Mouse (Mus musculus) monocyte, adult 59 days (primary cell): ENCODE measurements around the gene Zfyve27. TPM values are rescaled to one million over a fixed set of nuclear protein-coding genes. Genes with fewer than 3 reads are reported as not detected.

ENCODE experiments used
- total RNA-seq, 2 experiments: library from RNA; stranded (reverse); gene quantifications; one replicate each; pipeline ENCODE4 v1.2.4; 2023

Gene Zfyve27
- total RNA-seq: 10 to 100 TPM; 45.9 to 49.9 TPM

DNA sequence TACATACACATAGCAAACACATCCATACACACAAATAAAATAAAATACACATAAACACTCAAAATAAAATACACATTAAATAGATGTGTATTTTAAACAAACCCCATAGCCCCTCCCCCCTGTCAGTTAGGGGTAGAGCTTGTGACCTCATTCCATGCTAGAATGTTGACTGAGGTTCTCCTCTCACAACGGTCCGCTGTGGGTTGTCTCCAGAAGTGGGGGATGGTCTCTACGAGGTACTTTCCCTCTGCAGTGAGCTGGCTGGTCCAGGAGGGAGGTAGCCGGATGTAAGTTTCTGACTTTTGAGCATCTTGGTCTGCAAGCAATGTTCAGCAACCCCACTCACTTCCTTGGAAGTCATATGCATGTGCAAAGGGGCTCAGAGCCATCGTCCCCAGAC lies at the start of gene Zfyve27:
Gene Zfyve27, plus strand, starts transcription at position 188 of the 400 bp plus-strand sequence.

DNA sequence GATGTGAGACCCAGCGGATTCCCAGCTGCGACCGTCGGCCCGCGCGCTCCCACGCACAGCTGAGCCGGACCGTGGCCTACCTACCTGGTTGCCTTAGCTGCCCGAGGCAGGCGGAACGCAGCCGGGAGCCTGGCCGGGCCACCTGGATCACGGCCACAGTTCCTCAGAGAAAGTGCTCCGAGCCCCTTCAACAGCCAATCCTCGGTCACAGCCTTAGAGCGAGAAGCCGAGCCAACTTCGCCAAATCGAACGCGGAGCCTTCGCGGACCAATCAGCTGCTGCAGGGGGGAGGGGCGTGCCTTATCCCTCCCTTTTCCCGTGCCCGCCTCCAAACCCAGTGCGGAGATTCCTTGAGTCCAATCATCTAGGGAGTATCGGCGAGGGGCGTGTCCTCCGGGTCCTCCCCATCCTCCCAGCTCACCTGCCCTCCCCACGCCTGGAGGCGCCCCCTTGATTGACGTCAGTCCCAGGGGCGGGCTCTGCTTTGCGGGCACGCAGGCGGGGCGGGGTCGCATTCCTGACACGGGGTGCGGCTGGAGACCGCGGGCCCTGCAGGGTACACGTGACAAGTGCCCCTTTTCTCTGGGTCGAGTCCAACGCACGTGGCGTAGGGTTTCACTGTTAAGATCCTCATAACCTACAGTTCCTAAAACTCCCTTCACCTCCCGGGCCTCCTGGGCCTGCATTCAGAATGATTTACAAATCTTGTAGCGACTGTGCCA lies 34.8 kb upstream of the Zfyve27 start, which contains the start of gene Avpi1:
Gene Avpi1, minus strand, starts transcription at position 273 of the 722 bp plus-strand sequence.

DNA sequence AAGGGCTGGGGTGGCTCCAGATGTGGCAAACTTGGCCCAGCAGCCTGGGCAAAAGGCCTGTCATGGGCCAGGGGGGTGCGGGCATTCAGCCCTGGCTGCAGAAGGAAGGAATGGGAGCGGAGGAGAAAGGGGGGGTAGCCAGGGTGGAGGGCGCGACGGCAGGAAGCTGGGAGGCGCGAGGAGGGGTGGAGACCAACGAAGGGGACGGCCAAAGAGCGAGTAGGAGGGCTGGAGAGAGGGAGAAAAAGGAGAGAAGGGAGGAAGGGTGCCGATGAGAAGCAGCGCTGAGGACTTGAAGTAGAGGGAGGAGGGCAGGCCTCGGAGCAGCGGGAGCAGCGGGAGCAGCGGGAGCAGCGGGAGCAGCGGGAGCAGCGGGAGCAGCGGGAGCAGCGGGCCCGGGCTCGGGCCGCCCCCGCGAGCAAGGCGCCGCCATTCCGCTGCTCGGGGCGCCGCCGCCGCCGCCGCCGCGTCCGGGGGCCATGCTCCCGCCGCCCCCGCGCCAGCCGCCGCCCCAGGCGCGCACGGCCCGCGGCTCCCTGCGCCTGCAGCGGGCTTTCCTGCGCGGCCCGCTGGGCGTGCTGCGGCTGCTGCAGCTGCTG lies 16.5 kb upstream of the Zfyve27 start, which contains the start of gene Marveld1:
Gene Marveld1, plus strand, starts transcription at position 231 of the 599 bp plus-strand sequence.

DNA sequence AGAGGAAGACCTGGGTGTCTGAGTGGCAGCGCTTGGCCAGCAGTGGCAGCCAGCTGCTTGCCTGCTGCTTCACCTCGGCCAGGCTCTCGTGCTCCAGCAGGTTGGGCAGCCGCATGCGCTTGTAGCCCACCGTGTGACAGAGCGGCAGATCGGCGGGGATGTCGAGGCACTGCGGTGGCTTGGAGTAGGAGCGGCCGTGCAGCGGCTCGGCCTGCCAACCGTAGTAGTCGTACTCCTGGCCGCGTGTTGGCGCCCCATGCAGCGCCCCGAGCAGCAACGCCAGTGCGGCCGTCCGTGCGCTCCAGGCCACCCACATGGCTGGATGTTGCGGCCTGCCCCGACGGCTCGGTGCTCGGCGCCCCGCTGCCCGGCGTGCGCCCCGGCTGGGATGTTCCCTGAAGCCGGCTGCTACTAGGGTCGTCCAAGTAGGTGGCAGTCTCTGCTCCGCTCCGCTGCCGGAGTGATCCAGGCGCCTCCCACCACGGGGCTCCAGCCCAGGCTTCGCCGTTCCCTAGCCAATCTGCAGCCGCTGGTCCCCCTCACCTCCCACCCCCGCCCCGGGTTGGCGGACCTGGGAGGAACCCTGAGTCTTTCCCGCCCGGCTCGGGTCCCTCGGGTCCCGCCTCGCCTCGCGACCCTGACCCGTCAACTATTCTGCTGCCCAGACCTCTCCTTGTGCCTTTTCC lies 38.1 kb downstream of the Zfyve27 start, which contains the start of gene Sfrp5:
Gene Sfrp5, minus strand, starts transcription at position 557 of the 686 bp plus-strand sequence.

Other genes starting within 250 kb of the Zfyve27 start
- 10 to 100 TPM; 20.4 to 21.1 TPM for gene Exosc1, start 230.5 kb upstream of the Zfyve27 start, total RNA-seq
- gene Zdhhc16, start 230.5 kb upstream of the Zfyve27 start, total RNA-seq: 10 to 100 TPM; 27.0 to 29.7 TPM
- 10 to 100 TPM; 56.1 to 70.5 TPM for gene Mms19, start 182.8 kb upstream of the Zfyve27 start, total RNA-seq
- 10 to 100 TPM; 43.3 to 44.9 TPM for gene Ubtd1, start 182.2 kb upstream of the Zfyve27 start, total RNA-seq
- gene Ankrd2, start 128.0 kb upstream of the Zfyve27 start, total RNA-seq: not detected
- gene Hoga1, start 118.3 kb upstream of the Zfyve27 start, total RNA-seq: 1 to 10 TPM in 1 of 2 experiments, under 1 TPM in 1; 0.66 to 1.5 TPM
- not detected for gene 4933411K16Rik, start 111.7 kb upstream of the Zfyve27 start, total RNA-seq
- not detected for gene Morn4, start 77.6 kb upstream of the Zfyve27 start, total RNA-seq
- gene Pi4k2a, start 73.5 kb upstream of the Zfyve27 start, total RNA-seq: 10 to 100 TPM; 66.9 to 77.0 TPM
- gene Avpi1, start 34.9 kb upstream of the Zfyve27 start, total RNA-seq: 10 to 100 TPM; 13.1 to 25.3 TPM
- gene Marveld1, start 16.6 kb upstream of the Zfyve27 start, total RNA-seq: 10 to 100 TPM; 23.1 to 26.5 TPM
- gene Sfrp5, start 38.3 kb downstream of the Zfyve27 start, total RNA-seq: not detected
- gene Golga7b, start 83.6 kb downstream of the Zfyve27 start, total RNA-seq: not detected